Mouse (Mus musculus) ovary, postnatal 36 days (tissue): ENCODE measurements at regions not wholly inside any gene's neighbourhood (a gene's known extent, or its start where the extent isn't known, plus 50 kb on each side); places are given as distances from the start of the nearest gene placed in this dataset.

ENCODE experiments used
- DNase-seq: peaks from one replicate; pipeline ENCODE4 v3.0.0; 2022; ENCODE audit warnings: low spot score, mixed read lengths

DNA sequence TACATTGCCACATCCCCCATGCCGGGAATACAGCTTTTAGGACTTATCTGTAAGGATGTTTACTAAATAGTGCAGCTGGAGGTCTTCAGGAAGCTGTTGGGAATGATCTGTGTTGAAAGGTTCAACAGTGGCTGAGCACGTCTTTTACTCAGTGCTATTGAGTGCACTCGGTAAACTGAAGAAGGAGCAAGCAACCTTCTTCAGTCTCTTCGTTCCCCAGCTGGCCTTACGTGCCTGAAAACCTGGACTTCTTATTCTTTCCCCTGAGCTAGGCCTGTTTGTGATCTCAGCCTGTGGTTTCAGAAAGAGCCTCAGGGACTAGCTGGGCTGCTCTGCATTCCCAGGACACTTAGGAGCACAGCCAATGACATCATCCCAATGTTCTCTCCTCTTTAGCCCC, 51.2 kb upstream of the Rhox5 start:
- peak; percentile 1 for DNase-seq

DNA sequence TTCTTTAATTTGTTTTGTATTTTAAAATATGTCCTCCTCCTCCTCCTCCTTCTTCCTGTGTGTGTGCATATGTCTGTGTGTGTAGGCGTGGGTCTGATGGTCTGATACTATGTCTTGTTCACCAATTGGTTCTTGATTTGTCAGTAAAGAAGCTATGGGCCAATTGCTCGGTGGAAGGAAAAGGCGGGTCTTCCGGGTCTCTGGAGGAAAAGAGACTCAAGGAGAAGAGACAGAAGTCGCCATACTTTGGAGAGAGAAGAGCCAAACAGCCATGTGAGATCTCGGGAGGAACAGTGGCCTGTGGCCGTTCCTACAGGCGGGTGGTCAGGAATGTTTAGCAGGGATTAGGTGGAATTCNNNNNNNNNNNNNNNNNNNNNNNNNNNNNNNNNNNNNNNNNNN, 50.3 kb upstream of the Rhox5 start:
- no peak for DNase-seq
